Comparison of ENCODE assay signal across 9 mouse cellular contexts in the genomic region with DNA sequence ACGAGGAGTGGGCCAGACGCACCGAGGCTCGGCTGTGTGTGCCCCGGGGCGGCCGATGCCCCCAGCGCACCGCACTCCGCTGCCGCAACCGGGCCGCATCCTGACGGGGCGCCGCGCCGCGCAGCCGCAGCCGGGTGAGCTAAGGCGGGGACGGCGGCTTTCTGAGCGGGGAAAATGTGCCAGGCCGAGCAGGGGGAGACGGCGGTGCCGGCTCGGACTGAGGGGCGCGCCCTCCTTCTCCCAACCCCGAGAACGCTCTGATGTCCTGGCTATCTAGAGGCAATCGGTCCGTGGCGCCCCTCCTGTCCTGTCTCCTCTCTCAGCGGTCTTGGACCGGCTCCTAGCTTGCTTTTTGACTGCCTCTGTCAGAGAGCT. TPM values are rescaled to one million over a fixed set of nuclear protein-coding genes. Genes with fewer than 3 reads are reported as not detected.
DNase-seq lines count a peak whose midpoint lies in the region; ATAC-seq and TF ChIP-seq lines count a peak whose summit lies in the region.
"Had no signal": no experiment of that assay in that cellular context is flagged by ENCODE, and none has a peak within 500 bp of the region (broad histone marks: within the 10 kb centered on the region; RNA-seq: fewer than 3 reads in every experiment).

No protein-coding gene starts in this region.

- no peak overlapping the region for H3K27ac ChIP-seq in thymus, adult 2 months (ENCODE audit: control insufficient read depth, insufficient read depth, low read length)
- peak overlapping the region; percentile 81 for H3K27ac ChIP-seq in limb, embryonic 15.5 days
- peak overlapping the region; percentile 70 for H3K27ac ChIP-seq in stomach, embryonic 16.5 days (ENCODE audit: low read length)

- no peak for ATAC-seq in erythroblast, adult 5-6 weeks (replicated peaks; ENCODE audit: low FRiP score, poor library complexity, severe bottlenecking)
- peak; percentile 73; the same call in 1 of the 2 replicates for ATAC-seq in limb, embryonic 15.5 days (ENCODE audit: insufficient number of reproducible peaks, low FRiP score, low TSS enrichment, low read depth)
- peak; percentile 74 for ATAC-seq in stomach, embryonic 16.5 days (ENCODE audit: insufficient read depth, low FRiP score)

- TF ChIP-seq CTCF in thymus, adult 2 months (IDR thresholded peaks at IDR 0.05; ENCODE audit: borderline replicate concordance, control insufficient read depth, extremely low read depth, insufficient read depth, low read length, poor library complexity) = no peak

- peaks cover 43% of the 10 kb centered on the region for H3K27me3 ChIP-seq in erythroblast, embryonic 14.5 days (ENCODE audit: control insufficient read depth)
- H3K27me3 ChIP-seq in thymus, adult 2 months (ENCODE audit: control insufficient read depth, insufficient read depth, low read length) = no peaks in the 10 kb centered on the region
- H3K27me3 ChIP-seq in limb, embryonic 15.5 days = no peaks in the 10 kb centered on the region
- no peaks in the 10 kb centered on the region for H3K27me3 ChIP-seq in stomach, embryonic 16.5 days (ENCODE audit: control insufficient read depth, insufficient read depth, low read length)

- TF ChIP-seq POLR2A in thymus, adult 2 months (IDR thresholded peaks at IDR 0.05; ENCODE audit: control insufficient read depth, extremely low read depth, insufficient read depth, low read length, poor library complexity) = no peak

- H3K4me2 ChIP-seq in limb, embryonic 15.5 days = peak overlapping the region; percentile 76
- peak overlapping the region; percentile 63 for H3K4me2 ChIP-seq in stomach, embryonic 16.5 days (ENCODE audit: low read depth, low read length)

- H3K4me1 ChIP-seq in erythroblast, embryonic 14.5 days (ENCODE audit: control insufficient read depth) = peaks cover 16% of the 10 kb centered on the region
- peaks cover 8% of the 10 kb centered on the region for H3K4me1 ChIP-seq in thymus, adult 2 months (replicated peaks; ENCODE audit: control insufficient read depth, insufficient read depth, low read length)
- H3K4me1 ChIP-seq in limb, embryonic 15.5 days = peaks cover 14% of the 10 kb centered on the region
- H3K4me1 ChIP-seq in stomach, embryonic 16.5 days (ENCODE audit: control insufficient read depth, insufficient read depth, low read length) = peaks cover 7% of the 10 kb centered on the region; the same call in 1 of the 2 replicates

- intact Hi-C loops in left cerebral cortex, postnatal 25 days (cut with DNase I) = no loop called here

- H3K36me3 ChIP-seq in erythroblast, embryonic 14.5 days (ENCODE audit: control insufficient read depth) = peaks cover 5% of the 10 kb centered on the region; the same call in 1 of the 2 replicates
- H3K36me3 ChIP-seq in thymus, adult 2 months (ENCODE audit: control insufficient read depth, insufficient read depth, low read length) = no peaks in the 10 kb centered on the region
- peaks cover 37% of the 10 kb centered on the region for H3K36me3 ChIP-seq in limb, embryonic 15.5 days
- H3K36me3 ChIP-seq in stomach, embryonic 16.5 days (ENCODE audit: control insufficient read depth, insufficient read depth, low read length) = peaks cover 22% of the 10 kb centered on the region

- H3K9ac ChIP-seq in limb, embryonic 15.5 days = peak overlapping the region; percentile 85
- H3K9ac ChIP-seq in stomach, embryonic 16.5 days (ENCODE audit: low read length) = peak overlapping the region; percentile 92

- DNase-seq in thymus, adult 2 months = no peak
- DNase-seq in thymus, postnatal 4 days = no peak
- no peak for DNase-seq in right cerebral cortex, postnatal 14 days
- no peak for DNase-seq in left cerebral cortex, postnatal 25 days (ENCODE audit: low spot score in 2 of 2)

- under 1% methylated on average over 39 of the region's 39 CpGs for WGBS in thymus, adult 2 months
- WGBS in limb, embryonic 15.5 days = under 1% methylated on average over 37 of the region's 39 CpGs
- 0% methylated on average over 39 of the region's 39 CpGs for WGBS in stomach, embryonic 16.5 days

- H3K4me3 ChIP-seq in erythroblast, embryonic 14.5 days (replicated peaks) = peak overlapping the region; percentile 66
- peak overlapping the region; percentile 81 for H3K4me3 ChIP-seq in thymus, adult 2 months (ENCODE audit: control insufficient read depth, insufficient read depth, low read length)
- H3K4me3 ChIP-seq in limb, embryonic 15.5 days = peak overlapping the region; percentile 89
- H3K4me3 ChIP-seq in stomach, embryonic 16.5 days (replicated peaks; ENCODE audit: low read length) = peak overlapping the region; percentile 89

- no peaks in the 10 kb centered on the region for H3K9me3 ChIP-seq in erythroblast, embryonic 14.5 days (ENCODE audit: control insufficient read depth, low read length)
- H3K9me3 ChIP-seq in limb, embryonic 15.5 days = no peaks in the 10 kb centered on the region
- no peaks in the 10 kb centered on the region for H3K9me3 ChIP-seq in stomach, embryonic 16.5 days (replicated peaks; ENCODE audit: control insufficient read depth, low read length)

RNA-seq across cellular contexts. Expression of gene Slc27a4, which starts 0.4 kb away (rescaled TPM):
- 0.10 and 0.19 TPM in 2 replicates for polyA plus RNA-seq in erythroblast, embryonic 14.5 days (2012)
- 1.9 and 4.2 TPM in 2 replicates for total RNA-seq in erythroblast, adult 5-6 weeks (2015; ENCODE audit: low replicate concordance)
- total RNA-seq in erythroblast, adult 5-6 weeks (2017; ENCODE audit: low replicate concordance) = 5.1 and 9.8 TPM in 2 replicates
- 34.7 and 35.8 TPM in 2 replicates for polyA plus RNA-seq in thymus, adult 2 months (2012; rRNA removed)
- 19.1 and 22.2 TPM in 2 replicates for polyA plus RNA-seq in limb, embryonic 15.5 days (2015; fragmentation: Nextera tagmentation; extraction: Ambion mirVana)
- 22.0 and 23.6 TPM in 2 replicates for polyA plus RNA-seq in stomach, embryonic 16.5 days (2015; fragmentation: Nextera tagmentation; extraction: Ambion mirVana)
- 10 to 100 TPM; 82.2 to 84.1 TPM for total RNA-seq in left cerebral cortex, postnatal 25 days (2021)

RNA-seq across cellular contexts. Expression of gene Trub2, which starts 14.5 kb away (rescaled TPM):
- 0.20 and 0.69 TPM in 2 replicates for polyA plus RNA-seq in erythroblast, embryonic 14.5 days (2012)
- 25.1 and 27.7 TPM in 2 replicates for total RNA-seq in erythroblast, adult 5-6 weeks (2015; ENCODE audit: low replicate concordance)
- 29.7 and 31.1 TPM in 2 replicates for total RNA-seq in erythroblast, adult 5-6 weeks (2017; ENCODE audit: low replicate concordance)
- 61.1 and 70.5 TPM in 2 replicates for polyA plus RNA-seq in thymus, adult 2 months (2012; rRNA removed)
- 32.1 and 33.9 TPM in 2 replicates for polyA plus RNA-seq in limb, embryonic 15.5 days (2015; fragmentation: Nextera tagmentation; extraction: Ambion mirVana)
- 25.2 and 30.9 TPM in 2 replicates for polyA plus RNA-seq in stomach, embryonic 16.5 days (2015; fragmentation: Nextera tagmentation; extraction: Ambion mirVana)
- 10 to 100 TPM; 39.3 to 44.9 TPM for total RNA-seq in left cerebral cortex, postnatal 25 days (2021)

RNA-seq across cellular contexts. Expression of gene Coq4, which starts 15.5 kb away (rescaled TPM):
- polyA plus RNA-seq in erythroblast, embryonic 14.5 days (2012) = 4.5 and 6.0 TPM in 2 replicates
- total RNA-seq in erythroblast, adult 5-6 weeks (2015; ENCODE audit: low replicate concordance) = 2.3 and 9.2 TPM in 2 replicates
- 1.8 and 2.2 TPM in 2 replicates for total RNA-seq in erythroblast, adult 5-6 weeks (2017; ENCODE audit: low replicate concordance)
- 49.0 and 83.9 TPM in 2 replicates for polyA plus RNA-seq in thymus, adult 2 months (2012; rRNA removed)
- polyA plus RNA-seq in limb, embryonic 15.5 days (2015; fragmentation: Nextera tagmentation; extraction: Ambion mirVana) = 25.4 and 26.7 TPM in 2 replicates
- 34.5 and 34.6 TPM in 2 replicates for polyA plus RNA-seq in stomach, embryonic 16.5 days (2015; fragmentation: Nextera tagmentation; extraction: Ambion mirVana)
- 10 to 100 TPM; 28.1 to 28.9 TPM for total RNA-seq in left cerebral cortex, postnatal 25 days (2021)

RNA-seq across cellular contexts. Expression of gene Urm1, which starts 17.1 kb away (rescaled TPM):
- 5.1 and 6.7 TPM in 2 replicates for polyA plus RNA-seq in erythroblast, embryonic 14.5 days (2012)
- 5.4 and 8.2 TPM in 2 replicates for total RNA-seq in erythroblast, adult 5-6 weeks (2015; ENCODE audit: low replicate concordance)
- 5.6 and 8.9 TPM in 2 replicates for total RNA-seq in erythroblast, adult 5-6 weeks (2017; ENCODE audit: low replicate concordance)
- polyA plus RNA-seq in thymus, adult 2 months (2012; rRNA removed) = 70.2 and 79.9 TPM in 2 replicates
- polyA plus RNA-seq in limb, embryonic 15.5 days (2015; fragmentation: Nextera tagmentation; extraction: Ambion mirVana) = 24.4 and 27.5 TPM in 2 replicates
- 19.5 and 22.0 TPM in 2 replicates for polyA plus RNA-seq in stomach, embryonic 16.5 days (2015; fragmentation: Nextera tagmentation; extraction: Ambion mirVana)
- total RNA-seq in left cerebral cortex, postnatal 25 days (2021) = 10 to 100 TPM; 52.5 to 53.9 TPM

RNA-seq across cellular contexts. Expression of gene Gm13547, which starts 43.7 kb away (rescaled TPM):
- not detected in 2 replicates for polyA plus RNA-seq in erythroblast, embryonic 14.5 days (2012)
- total RNA-seq in erythroblast, adult 5-6 weeks (2015; ENCODE audit: low replicate concordance) = not detected in 2 replicates
- 1.3 TPM in 1 of 2 replicates, not detected in the other for total RNA-seq in erythroblast, adult 5-6 weeks (2017; ENCODE audit: low replicate concordance)
- polyA plus RNA-seq in thymus, adult 2 months (2012; rRNA removed) = not detected in 2 replicates
- 0.33 TPM in 1 of 2 replicates, not detected in the other for polyA plus RNA-seq in limb, embryonic 15.5 days (2015; fragmentation: Nextera tagmentation; extraction: Ambion mirVana)
- not detected in 2 replicates for polyA plus RNA-seq in stomach, embryonic 16.5 days (2015; fragmentation: Nextera tagmentation; extraction: Ambion mirVana)
- total RNA-seq in left cerebral cortex, postnatal 25 days (2021) = not detected
- total RNA-seq: hematopoietic stem cell, adult 5-6 weeks had no signal

Comparison
In these comparisons a context has a peak if more than half of its experiments do, and no peak if none do; other contexts are left out.
1. RNA of gene Slc27a4, which starts 0.4 kb away (polyA plus RNA-seq): 34.7 to 35.8 TPM in thymus, adult 2 months, 19.1 to 22.2 TPM in limb, embryonic 15.5 days and 22.0 to 23.6 TPM in stomach, embryonic 16.5 days; 0.10 to 0.19 TPM in erythroblast, embryonic 14.5 days; every median in the first group is over 10 times any median in the second.
2. RNA of gene Trub2, which starts 14.5 kb away (polyA plus RNA-seq): 61.1 to 70.5 TPM in thymus, adult 2 months, 32.1 to 33.9 TPM in limb, embryonic 15.5 days and 25.2 to 30.9 TPM in stomach, embryonic 16.5 days; 0.20 to 0.69 TPM in erythroblast, embryonic 14.5 days; every median in the first group is over 10 times any median in the second.
3. Peak in every context shown above with its lines, with median percentiles within 50 percentile points of each other: H3K4me3 ChIP-seq.